Mouse (Mus musculus): ENCODE data around the gene Angpt4.

Gene Angpt4

GRCm38 (mm10) chr2:151948311-151948710, 37.3 kb downstream of the Angpt4 start:
- in situ Hi-C loops (cut with MboI; ENCODE audit: low pct_unique_long_range_greater_than_20kb in 1 of 2, low sequenced_read_pairs in 2 of 2, unreplicated experiment in 1 of 2): no loop called here

DNA sequence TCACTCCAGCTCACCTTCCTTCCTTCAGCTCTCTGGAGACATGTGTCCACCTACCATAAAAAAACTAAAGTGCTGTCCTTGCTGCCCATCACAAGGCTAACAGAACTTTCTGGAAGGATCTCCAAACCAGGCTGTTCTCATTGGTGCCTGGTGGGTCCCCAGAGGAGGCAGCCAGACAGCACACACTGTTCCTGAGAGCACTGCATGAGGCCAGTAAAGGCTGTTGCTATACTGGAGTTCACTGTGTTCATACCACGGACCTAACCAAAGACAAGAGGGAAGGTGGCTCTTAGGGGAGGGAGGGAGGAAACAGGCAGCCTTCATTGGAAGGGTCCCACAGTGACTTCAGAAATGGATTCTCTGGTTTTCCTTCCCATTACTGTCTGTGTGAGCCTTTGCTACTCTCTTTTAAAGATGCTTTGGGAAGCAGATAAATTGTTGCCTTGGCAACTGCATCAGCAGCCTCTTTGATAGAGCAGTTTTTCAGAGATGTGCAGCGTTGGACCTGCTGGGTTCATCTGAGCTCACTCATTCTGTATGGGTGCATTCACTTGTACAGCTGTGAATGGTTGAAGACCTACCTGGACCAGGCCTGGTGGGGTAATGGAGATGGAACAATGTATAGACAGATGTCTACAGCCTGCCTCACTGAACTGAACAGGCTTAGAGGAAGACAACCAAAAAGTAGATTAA, 38.2 kb downstream of the Angpt4 start:
- in situ Hi-C loops (cut with MboI; ENCODE audit: low pct_unique_long_range_greater_than_20kb in 1 of 2, low sequenced_read_pairs in 2 of 2, unreplicated experiment in 1 of 2): no loop called here

GRCm38 (mm10) chr2:151953665-151954064, 42.7 kb downstream of the Angpt4 start:
- in situ Hi-C loops (cut with MboI; ENCODE audit: low pct_unique_long_range_greater_than_20kb in 1 of 2, low sequenced_read_pairs in 2 of 2, unreplicated experiment in 1 of 2): no loop called here

DNA sequence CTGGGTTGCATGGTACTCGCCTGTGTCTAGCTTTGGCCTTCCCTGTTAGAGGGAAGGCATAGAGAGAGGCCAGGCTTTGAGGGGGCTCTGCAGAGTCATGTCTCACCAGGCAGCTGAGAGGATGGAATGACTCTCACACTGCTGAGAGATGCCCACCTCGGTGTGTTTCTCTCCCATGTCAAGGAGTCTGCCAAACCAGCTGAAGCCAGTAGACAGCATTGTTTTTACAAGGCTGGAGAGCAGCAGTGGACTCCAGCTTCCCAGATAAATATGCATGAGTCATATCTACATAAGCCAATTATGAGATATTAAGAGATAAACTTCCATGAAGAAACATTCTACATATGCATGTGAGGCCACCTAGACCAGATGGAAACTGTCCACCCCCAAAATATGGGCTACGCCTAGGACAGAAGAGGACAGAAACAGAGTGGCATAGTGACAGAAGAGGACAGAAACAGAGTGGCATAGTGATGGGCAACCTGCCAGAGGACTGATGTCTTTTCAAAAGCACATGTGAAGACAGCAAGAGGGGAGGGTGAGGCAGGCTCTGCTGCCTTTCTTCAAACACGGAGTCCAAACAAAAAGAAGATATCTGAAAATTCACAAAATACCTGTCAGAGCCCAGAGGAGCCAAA, 45.6 kb downstream of the Angpt4 start:
- in situ Hi-C loops (cut with MboI; ENCODE audit: low pct_unique_long_range_greater_than_20kb in 1 of 2, low sequenced_read_pairs in 2 of 2, unreplicated experiment in 1 of 2): no loop called here

- in situ Hi-C loops (cut with MboI; ENCODE audit: low pct_unique_long_range_greater_than_20kb in 1 of 2, low sequenced_read_pairs in 2 of 2, unreplicated experiment in 1 of 2): no loop called here
These were observed 48.3 kb downstream of the Angpt4 start for GRCm38 (mm10) chr2:151959274-151959673.

DNA sequence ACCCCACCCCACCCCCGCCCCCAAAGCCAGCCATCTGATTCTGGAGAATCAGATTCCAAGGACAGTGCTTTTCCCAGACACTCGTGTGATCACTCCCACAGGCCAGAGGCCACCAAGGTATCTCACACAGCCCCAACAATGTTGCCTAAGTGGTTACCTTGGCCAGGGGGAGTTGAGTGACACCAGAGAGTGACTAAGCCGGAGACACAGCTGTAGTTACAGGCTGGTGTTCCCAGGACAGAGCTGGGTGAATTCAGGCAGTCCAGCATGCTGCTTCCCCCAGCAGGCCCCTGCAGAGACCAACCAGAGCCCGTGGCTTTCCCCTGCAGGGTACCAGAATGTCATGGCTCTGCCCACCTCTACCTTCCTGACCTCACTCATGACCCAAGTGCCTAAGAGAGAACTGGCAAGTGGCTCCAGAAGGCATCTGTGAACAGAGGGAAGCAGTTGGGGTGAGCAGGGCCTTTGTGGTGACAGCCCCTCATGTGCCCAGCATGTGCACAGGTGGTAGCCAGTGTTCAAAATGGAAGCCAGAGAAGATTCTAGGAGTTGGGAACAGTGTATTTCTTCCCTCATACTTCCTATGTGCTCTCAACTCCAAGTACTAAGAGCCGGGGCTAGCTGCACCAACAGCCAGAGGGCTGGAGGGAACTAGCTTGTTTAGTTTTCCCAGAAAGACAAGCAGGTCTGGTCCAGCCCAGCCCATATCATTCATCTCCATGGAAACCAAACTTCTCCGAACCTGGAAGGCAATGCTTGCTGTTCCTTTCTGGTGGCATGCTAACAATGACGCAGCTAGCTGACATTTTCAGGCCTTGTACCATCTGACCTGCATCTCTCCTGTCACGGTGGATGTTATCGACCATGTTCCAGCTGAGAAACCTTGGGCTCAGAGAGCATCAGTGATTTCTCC, 50.5 kb downstream of the Angpt4 start:
- in situ Hi-C loops (cut with MboI; ENCODE audit: low pct_unique_long_range_greater_than_20kb in 1 of 2, low sequenced_read_pairs in 2 of 2, unreplicated experiment in 1 of 2): no loop called here

DNA sequence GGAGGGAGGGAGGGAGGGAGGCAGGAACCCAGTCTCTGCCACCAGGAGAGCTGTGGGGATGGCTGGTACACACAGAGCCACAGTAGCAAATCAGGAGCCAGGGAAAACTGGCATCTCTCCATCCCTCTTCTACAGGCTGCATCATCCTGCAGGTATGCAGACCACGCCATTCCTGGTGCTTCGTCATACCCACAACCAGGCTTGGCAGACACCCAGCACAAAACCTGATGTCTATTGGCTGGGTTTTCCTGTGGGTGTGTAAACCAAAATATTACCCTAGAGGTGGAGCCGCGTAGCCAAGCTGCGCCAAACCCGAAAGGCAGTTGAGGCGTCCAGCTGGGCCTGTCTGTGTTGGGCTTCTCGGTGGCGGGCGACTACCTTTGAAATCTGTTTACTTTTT, 51.5 kb downstream of the Angpt4 start:
- in situ Hi-C loops (cut with MboI; ENCODE audit: low pct_unique_long_range_greater_than_20kb in 1 of 2, low sequenced_read_pairs in 2 of 2, unreplicated experiment in 1 of 2): no loop called here

DNA sequence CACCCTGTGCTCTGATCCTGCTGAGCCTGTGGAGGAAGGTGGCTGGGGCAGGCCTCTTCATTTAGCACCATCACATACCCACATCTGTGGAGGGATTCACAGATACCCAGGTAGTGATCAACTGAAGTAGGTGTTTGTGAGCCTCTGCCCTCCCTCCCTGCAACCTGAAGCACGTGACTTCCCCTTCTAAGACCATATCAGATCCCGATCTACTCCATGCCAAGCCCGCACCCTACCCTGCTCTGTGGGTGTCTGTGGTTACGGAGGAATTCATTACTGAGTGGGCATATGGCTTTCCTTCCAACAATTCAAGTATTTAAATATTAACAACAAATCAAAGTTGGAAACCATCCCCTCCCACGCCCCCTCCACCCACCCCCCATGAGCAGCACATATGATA, 52.3 kb downstream of the Angpt4 start:
- in situ Hi-C loops (cut with MboI; ENCODE audit: low pct_unique_long_range_greater_than_20kb in 1 of 2, low sequenced_read_pairs in 2 of 2, unreplicated experiment in 1 of 2): no loop called here

DNA sequence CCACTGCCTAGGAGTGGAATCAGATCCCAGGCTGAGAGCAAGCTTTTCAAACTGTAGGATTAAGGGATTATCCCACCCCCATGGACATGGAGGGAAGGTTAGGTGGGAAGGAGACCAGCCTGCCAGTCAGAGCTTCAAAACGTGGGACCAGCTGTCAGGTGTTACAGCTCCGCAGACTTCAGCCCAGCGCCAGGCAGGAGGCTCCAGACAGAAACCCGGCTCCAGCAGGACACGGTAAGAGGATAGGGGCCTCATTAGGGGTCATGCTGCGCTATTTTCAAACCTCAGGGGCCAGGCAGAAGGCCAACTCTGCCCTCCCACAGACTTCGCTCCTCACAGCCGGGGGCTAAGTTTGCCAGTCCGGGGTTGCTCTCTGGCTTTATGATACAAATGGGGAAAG, 53.0 kb downstream of the Angpt4 start:
- in situ Hi-C loops (cut with MboI; ENCODE audit: low pct_unique_long_range_greater_than_20kb in 1 of 2, low sequenced_read_pairs in 2 of 2, unreplicated experiment in 1 of 2): no loop called here

GRCm38 (mm10) chr2:151967176-151967750, 56.3 kb downstream of the Angpt4 start:
- in situ Hi-C loops (cut with MboI; ENCODE audit: low pct_unique_long_range_greater_than_20kb in 1 of 2, low sequenced_read_pairs in 2 of 2, unreplicated experiment in 1 of 2): no loop called here

DNA sequence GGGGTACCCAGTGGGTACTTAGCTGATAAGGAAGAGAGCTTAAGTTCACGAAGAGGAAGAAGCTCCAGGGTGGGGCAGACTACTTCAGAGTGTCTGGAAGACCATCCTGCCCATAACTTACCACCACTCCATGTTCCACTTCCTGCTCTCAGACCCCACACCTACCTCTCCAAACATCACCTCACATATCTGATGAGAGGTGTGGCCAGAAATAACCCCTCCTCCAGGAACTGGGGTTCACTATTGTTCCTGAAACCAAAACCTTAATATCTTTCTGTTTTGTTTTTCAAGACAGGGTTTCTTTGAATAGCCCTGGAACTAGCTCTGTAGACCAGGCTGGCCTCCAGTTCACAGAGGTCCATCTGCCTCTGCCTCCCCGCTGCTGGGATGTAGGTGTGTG, 56.8 kb downstream of the Angpt4 start:
- in situ Hi-C loops (cut with MboI; ENCODE audit: low pct_unique_long_range_greater_than_20kb in 1 of 2, low sequenced_read_pairs in 2 of 2, unreplicated experiment in 1 of 2): no loop called here

- in situ Hi-C loops (cut with MboI; ENCODE audit: low pct_unique_long_range_greater_than_20kb in 1 of 2, low sequenced_read_pairs in 2 of 2, unreplicated experiment in 1 of 2): no loop called here
These were observed 57.4 kb downstream of the Angpt4 start for GRCm38 (mm10) chr2:151968451-151968850.

GRCm38 (mm10) chr2:151968986-151969385, 58.0 kb downstream of the Angpt4 start:
- in situ Hi-C loops (cut with MboI; ENCODE audit: low pct_unique_long_range_greater_than_20kb in 1 of 2, low sequenced_read_pairs in 2 of 2, unreplicated experiment in 1 of 2): no loop called here

GRCm38 (mm10) chr2:151969396-151969795, 58.4 kb downstream of the Angpt4 start:
- in situ Hi-C loops (cut with MboI; ENCODE audit: low pct_unique_long_range_greater_than_20kb in 1 of 2, low sequenced_read_pairs in 2 of 2, unreplicated experiment in 1 of 2): no loop called here

- in situ Hi-C loops (cut with MboI; ENCODE audit: low pct_unique_long_range_greater_than_20kb in 1 of 2, low sequenced_read_pairs in 2 of 2, unreplicated experiment in 1 of 2): no loop called here
These were observed 59.5 kb downstream of the Angpt4 start for GRCm38 (mm10) chr2:151970191-151971172.

DNA sequence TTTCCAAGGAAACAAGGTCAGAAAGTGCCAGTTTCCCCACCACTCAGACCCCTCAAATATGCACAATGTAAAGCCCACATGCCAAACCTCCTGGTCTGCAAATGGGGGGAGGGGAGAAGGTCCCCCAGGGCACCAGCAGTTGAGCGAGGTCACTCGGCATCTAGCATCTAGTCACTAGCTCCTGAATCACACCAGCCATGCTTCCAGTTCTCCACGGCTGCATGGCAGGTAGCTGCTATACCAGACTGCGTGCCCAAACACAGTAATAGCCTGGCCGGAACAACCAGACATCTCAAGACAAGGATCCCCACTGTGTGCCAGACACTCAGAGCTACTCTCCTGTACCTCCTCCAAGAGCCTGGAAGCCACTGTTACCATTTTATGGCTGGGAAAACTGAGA, 60.7 kb downstream of the Angpt4 start:
- in situ Hi-C loops (cut with MboI; ENCODE audit: low pct_unique_long_range_greater_than_20kb in 1 of 2, low sequenced_read_pairs in 2 of 2, unreplicated experiment in 1 of 2): no loop called here

DNA sequence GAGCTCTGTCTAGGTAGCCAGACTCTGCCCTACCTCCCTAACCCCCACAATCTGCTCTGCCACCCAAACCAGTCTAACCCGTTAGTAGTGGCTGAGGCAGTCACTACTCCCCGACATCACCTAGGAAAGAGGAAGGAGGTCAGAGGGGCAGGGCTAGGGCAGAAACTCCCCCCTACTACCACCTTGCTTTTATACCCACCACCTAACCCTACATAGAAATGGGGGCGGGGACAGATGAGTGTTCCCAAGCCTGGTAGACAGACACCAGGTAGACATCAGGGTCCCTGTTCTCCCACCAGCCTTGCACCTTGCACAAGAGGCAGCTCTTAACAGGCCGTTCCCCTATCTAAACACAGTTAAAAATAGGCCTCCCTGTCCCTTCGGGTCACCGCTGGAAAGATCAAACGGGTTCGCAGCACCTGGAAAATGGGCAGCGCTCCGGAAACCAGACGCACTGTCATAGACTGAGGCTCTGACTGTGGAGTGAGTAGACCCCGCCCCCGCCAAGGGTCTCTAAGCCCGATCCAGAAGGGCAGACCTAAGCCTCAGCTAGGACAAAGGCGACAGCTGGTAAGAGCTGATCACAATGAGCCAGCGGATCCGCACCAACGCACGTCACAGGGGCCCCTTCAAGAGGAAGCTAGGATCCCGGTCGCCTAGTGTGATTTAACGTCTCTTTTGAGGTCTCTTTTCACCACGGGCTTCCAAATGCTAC, 62.0 kb downstream of the Angpt4 start:
- in situ Hi-C loops (cut with MboI; ENCODE audit: low pct_unique_long_range_greater_than_20kb in 1 of 2, low sequenced_read_pairs in 2 of 2, unreplicated experiment in 1 of 2): no loop called here

Measured in mouse embryonic stem cell (cell line).